Mouse (Mus musculus) urinary bladder, adult 18-20 months (tissue): Measurements from ENCODE around the gene Hoxc9.

Experiments used
- DNase-seq, 2 experiments: peaks; one replicate each; pipeline ENCODE4 v3.0.0; 2022; ENCODE audit warnings: low spot score in 2 of 2, mixed read lengths in 2 of 2

Gene Hoxc9

GRCm38 (mm10) chr15:102976171-102976570, at the start of gene Hoxc9:
Gene Hoxc9 (plus strand): TSS chr15:102976439.
- no peak for DNase-seq

GRCm38 (mm10) chr15:102927032-102927645, 49.1 kb upstream of the Hoxc9 start:
- DNase-seq = no peak

GRCm38 (mm10) chr15:102931706-102932358, 44.4 kb upstream of the Hoxc9 start:
- no peak for DNase-seq

- no peak for DNase-seq
These were observed 41.8 kb upstream of the Hoxc9 start for GRCm38 (mm10) chr15:102934438-102934837.

GRCm38 (mm10) chr15:102934897-102935296, 41.3 kb upstream of the Hoxc9 start:
- no peak for DNase-seq

- DNase-seq = no peak
These were observed 39.8 kb upstream of the Hoxc9 start, which contains the start of gene Hoxc12 for GRCm38 (mm10) chr15:102936279-102936972. Gene Hoxc12 (plus strand): TSS chr15:102936757.

GRCm38 (mm10) chr15:102937036-102937666, 39.1 kb upstream of the Hoxc9 start:
- no peak for DNase-seq

GRCm38 (mm10) chr15:102939256-102940155, 36.7 kb upstream of the Hoxc9 start:
- no peak for DNase-seq

- DNase-seq = no peak
These were observed 33.3 kb upstream of the Hoxc9 start for GRCm38 (mm10) chr15:102942739-102943467.

GRCm38 (mm10) chr15:102943468-102943813, 32.8 kb upstream of the Hoxc9 start:
- no peak for DNase-seq

- DNase-seq = no peak
These were observed 30.8 kb upstream of the Hoxc9 start for GRCm38 (mm10) chr15:102945185-102946077.

- DNase-seq = no peak
These were observed 29.0 kb upstream of the Hoxc9 start for GRCm38 (mm10) chr15:102947276-102947675.

- no peak for DNase-seq
These were observed 27.4 kb upstream of the Hoxc9 start for GRCm38 (mm10) chr15:102948842-102949241.

GRCm38 (mm10) chr15:102949696-102950095, 26.5 kb upstream of the Hoxc9 start:
- DNase-seq = no peak

- DNase-seq = no peak
These were observed 25.4 kb upstream of the Hoxc9 start for GRCm38 (mm10) chr15:102950877-102951276.

GRCm38 (mm10) chr15:102953561-102953960, 22.7 kb upstream of the Hoxc9 start:
- no peak for DNase-seq

GRCm38 (mm10) chr15:102954192-102955006, 21.8 kb upstream of the Hoxc9 start, which contains the start of gene Hoxc11:
Gene Hoxc11 (plus strand): TSS chr15:102954427.
- no peak for DNase-seq

- DNase-seq = no peak
These were observed 21.2 kb upstream of the Hoxc9 start for GRCm38 (mm10) chr15:102955007-102955382.
